Mouse (Mus musculus) monocyte, adult 2 months (primary cell): ENCODE measurements at regions not wholly inside any gene's neighbourhood (a gene's known extent, or its start where the extent isn't known, plus 50 kb on each side); places are given as distances from the start of the nearest gene placed in this dataset.

Experiments used
- DNase-seq, 2 experiments: peaks; one replicate each; pipeline ENCODE4 v3.0.0; 2022; ENCODE audit warnings: low spot score in 2 of 2, low read depth in 1 of 2

GRCm38 (mm10) chr9:115361191-115361590 lies 51.0 kb upstream of the Stt3b start:
- no peak for DNase-seq

- DNase-seq: no peak
Observed at GRCm38 (mm10) chr9:115361881-115362280, 51.7 kb upstream of the Stt3b start.

GRCm38 (mm10) chr9:115362486-115362885 lies 52.3 kb upstream of the Stt3b start:
- no peak for DNase-seq

- no peak for DNase-seq
Observed at GRCm38 (mm10) chr9:115364919-115365861, 55.0 kb upstream of the Stt3b start.

- DNase-seq: no peak
Observed at GRCm38 (mm10) chr9:115367808-115368207, 57.6 kb upstream of the Stt3b start.

GRCm38 (mm10) chr9:115380276-115380675 lies 70.1 kb upstream of the Stt3b start:
- DNase-seq: no peak

GRCm38 (mm10) chr9:115382824-115383475 lies 72.7 kb upstream of the Stt3b start:
- DNase-seq: no peak

- DNase-seq: no peak
Observed at GRCm38 (mm10) chr9:115383935-115384334, 73.7 kb upstream of the Stt3b start.

- DNase-seq: no peak
Observed at GRCm38 (mm10) chr9:115384345-115384744, 74.1 kb upstream of the Stt3b start.

- DNase-seq: no peak
Observed at GRCm38 (mm10) chr9:115387471-115388360, 77.5 kb upstream of the Stt3b start.

- DNase-seq: no peak
Observed at GRCm38 (mm10) chr9:115388361-115388759, 78.1 kb upstream of the Stt3b start.

GRCm38 (mm10) chr9:115389082-115389481 lies 78.9 kb upstream of the Stt3b start:
- DNase-seq: no peak

GRCm38 (mm10) chr9:115390880-115391281 lies 80.7 kb upstream of the Stt3b start:
- DNase-seq: no peak

- DNase-seq: no peak
Observed at GRCm38 (mm10) chr9:115395511-115395910, 85.3 kb upstream of the Stt3b start.

GRCm38 (mm10) chr9:115400461-115400860 lies 90.2 kb upstream of the Stt3b start:
- DNase-seq: no peak

- no peak for DNase-seq
Observed at GRCm38 (mm10) chr9:115401405-115402151, 91.4 kb upstream of the Stt3b start.

- DNase-seq: no peak
Observed at GRCm38 (mm10) chr9:115402661-115403060, 92.4 kb upstream of the Stt3b start.

- DNase-seq: no peak
Observed at GRCm38 (mm10) chr9:115403354-115403968, 93.2 kb upstream of the Stt3b start.

- no peak for DNase-seq
Observed at GRCm38 (mm10) chr9:115407901-115408470, 97.8 kb upstream of the Stt3b start.

- no peak for DNase-seq
Observed at GRCm38 (mm10) chr9:115408886-115409285, 98.7 kb upstream of the Stt3b start.
